ENCODE assay signal across 9 mouse cellular contexts in the genomic region with DNA sequence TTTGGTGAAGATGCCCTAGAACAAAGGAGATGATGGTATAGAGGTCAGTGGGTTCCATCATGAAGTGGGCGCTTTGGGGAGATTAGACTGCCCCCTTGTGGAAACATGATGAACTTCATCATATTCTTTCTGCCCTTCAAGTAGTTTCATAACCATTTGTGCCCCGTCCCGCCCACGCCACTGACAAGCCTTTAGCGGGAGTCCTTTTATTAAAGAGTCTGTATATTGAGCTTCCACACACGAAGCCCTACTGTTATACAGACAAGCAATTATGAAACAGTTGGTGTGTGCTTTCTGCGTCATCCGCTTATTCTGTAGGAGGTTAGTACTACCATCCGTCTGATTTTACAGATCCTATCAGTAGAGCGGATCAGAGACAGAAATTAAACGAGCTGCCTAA. TPM values are rescaled to one million over a fixed set of nuclear protein-coding genes. Genes with fewer than 3 reads are reported as not detected.
DNase-seq lines count a peak whose midpoint lies in the region; ATAC-seq and TF ChIP-seq lines count a peak whose summit lies in the region.
"Had no signal": no experiment of that assay in that cellular context is flagged by ENCODE, and none has a peak within 500 bp of the region (broad histone marks: within the 10 kb centered on the region; RNA-seq: fewer than 3 reads in every experiment).

No protein-coding gene starts in this region.

- TF ChIP-seq CTCF in lung, adult 2 months (IDR thresholded peaks at IDR 0.05; ENCODE audit: insufficient read depth, low read length): peak; percentile 47
- peak; percentile 76 for TF ChIP-seq CTCF in stomach, postnatal 0 days (IDR thresholded peaks at IDR 0.05; ENCODE audit: low read depth)

- peak; percentile 50 for ATAC-seq in inflammation-experienced regulatory T-cells, adult 6 months
- 0 out of 2 replicates have a peak, but pooled peaks have one; percentile 28 for ATAC-seq in stomach, postnatal 0 days (ENCODE audit: low FRiP score, low TSS enrichment)

- H3K4me2 ChIP-seq in stomach, postnatal 0 days (replicated peaks; ENCODE audit: low read depth): no peak overlapping the region
- H3K4me2 ChIP-seq: midbrain, embryonic 12.5 days had no signal

- no peak overlapping the region for H3K9ac ChIP-seq in stomach, postnatal 0 days (ENCODE audit: low read length)
- H3K9ac ChIP-seq: midbrain, embryonic 12.5 days had no signal

- H3K4me1 ChIP-seq in embryonic facial prominence, embryonic 10.5 days: peaks cover 15% of the 10 kb centered on the region
- no peaks in the 10 kb centered on the region for H3K4me1 ChIP-seq in lung, adult 2 months (ENCODE audit: control insufficient read depth, insufficient read depth, low read length)
- H3K4me1 ChIP-seq in stomach, postnatal 0 days (replicated peaks; ENCODE audit: control insufficient read depth, insufficient read depth): no peaks in the 10 kb centered on the region

- no peak for TF ChIP-seq EP300 in stomach, postnatal 0 days (optimal IDR thresholded peaks at IDR 0.05)

- no peaks in the 10 kb centered on the region for H3K36me3 ChIP-seq in embryonic facial prominence, embryonic 10.5 days (replicated peaks)
- H3K36me3 ChIP-seq in stomach, postnatal 0 days (ENCODE audit: control insufficient read depth, insufficient read depth, low read length): no peaks in the 10 kb centered on the region
- H3K36me3 ChIP-seq: midbrain, embryonic 12.5 days had no signal

- peaks cover 2% of the 10 kb centered on the region; the same call in 1 of the 2 replicates for H3K9me3 ChIP-seq in embryonic facial prominence, embryonic 10.5 days
- no peaks in the 10 kb centered on the region for H3K9me3 ChIP-seq in stomach, postnatal 0 days (ENCODE audit: control insufficient read depth, low read length)

- H3K27ac ChIP-seq in embryonic facial prominence, embryonic 10.5 days (replicated peaks): no peak overlapping the region
- H3K27ac ChIP-seq in stomach, postnatal 0 days (replicated peaks): no peak overlapping the region
- H3K27ac ChIP-seq: midbrain, embryonic 12.5 days had no signal

- H3K4me3 ChIP-seq in embryonic facial prominence, embryonic 10.5 days: no peak overlapping the region
- H3K4me3 ChIP-seq in lung, adult 2 months (replicated peaks; ENCODE audit: extremely low read depth, low read depth, low read length): no peak overlapping the region
- H3K4me3 ChIP-seq in stomach, postnatal 0 days (ENCODE audit: low read depth, low read length): no peak overlapping the region
- H3K4me3 ChIP-seq: midbrain, embryonic 12.5 days had no signal

- H3K27me3 ChIP-seq in embryonic facial prominence, embryonic 10.5 days (replicated peaks; ENCODE audit: low read depth, poor library complexity, severe bottlenecking): peaks cover 16% of the 10 kb centered on the region; the same call in 1 of the 2 replicates
- H3K27me3 ChIP-seq in stomach, postnatal 0 days (ENCODE audit: control insufficient read depth, insufficient read depth, low read length): no peaks in the 10 kb centered on the region

- WGBS in embryonic facial prominence, embryonic 10.5 days: 45% methylated on average over 11 of the region's 11 CpGs
- WGBS in lung, adult 2 months: 28% methylated on average over 11 of the region's 11 CpGs
- WGBS in stomach, postnatal 0 days: 31% methylated on average over 11 of the region's 11 CpGs

- TF ChIP-seq POLR2A in lung, adult 2 months (IDR thresholded peaks at IDR 0.05; ENCODE audit: borderline replicate concordance, extremely low read depth, low read depth, low read length): no peak

- peak; percentile 39 to 70 for DNase-seq in frontal cortex, adult 2 months (ENCODE audit: extremely low spot score in 1 of 2, low spot score in 1 of 2)
- no peak for DNase-seq in frontal cortex, postnatal 10 days (ENCODE audit: low spot score in 2 of 2)
- DNase-seq in 3T3-L1 (ENCODE audit: low read depth, low spot score): peak; percentile 58
- peak; percentile 48 for DNase-seq in adrenal gland, adult 2 months
- DNase-seq in embryonic facial prominence, embryonic 10.5 days (ENCODE audit: low spot score): peak; percentile 28
- peak; percentile 36 for DNase-seq in lung, adult 2 months
- no peak for DNase-seq in stomach, postnatal 0 days (ENCODE audit: low spot score)

RNA-seq across cellular contexts. Expression of a gene that starts 32.2 kb away (rescaled TPM):
- polyA plus RNA-seq in frontal cortex, adult 2 months (2012; rRNA removed): 9.7 and 10.1 TPM in 2 replicates
- total RNA-seq in adrenal gland, adult 2 months (2021): under 1 TPM; 0.26 to 0.31 TPM
- 0.53 and 0.73 TPM in 2 replicates for polyA plus RNA-seq in adrenal gland, adult 2 months (2012; rRNA removed)
- 0.11 and 0.17 TPM in 2 replicates for polyA plus RNA-seq in embryonic facial prominence, embryonic 10.5 days (2016; fragmentation: Nextera tagmentation; extraction: Ambion mirVana)
- 10 to 100 TPM in 1 of 3 experiments, 1 to 10 TPM in 2; 3.4 to 20.9 (median 3.6) TPM for polyA plus RNA-seq in inflammation-experienced regulatory T-cells, adult 6 months (2017; shearing (Covaris generic))
- 1.9 and 3.0 TPM in 2 replicates for polyA plus RNA-seq in lung, adult 2 months (2012; rRNA removed)
- 0.05 and 0.10 TPM in 2 replicates for polyA plus RNA-seq in stomach, postnatal 0 days (2015; fragmentation: Nextera tagmentation; extraction: Ambion mirVana)

RNA-seq across cellular contexts. Expression of a gene that starts 32.5 kb away (rescaled TPM):
- 11.2 and 14.0 TPM in 2 replicates for polyA plus RNA-seq in frontal cortex, adult 2 months (2012; rRNA removed)
- 10 to 100 TPM in 1 of 2 experiments, 1 to 10 TPM in 1; 7.4 to 12.7 TPM for total RNA-seq in adrenal gland, adult 2 months (2021)
- 14.8 and 16.0 TPM in 2 replicates for polyA plus RNA-seq in adrenal gland, adult 2 months (2012; rRNA removed)
- polyA plus RNA-seq in embryonic facial prominence, embryonic 10.5 days (2016; fragmentation: Nextera tagmentation; extraction: Ambion mirVana): 9.7 and 10.0 TPM in 2 replicates
- polyA plus RNA-seq in inflammation-experienced regulatory T-cells, adult 6 months (2017; shearing (Covaris generic)): 10 to 100 TPM; 22.8 to 30.5 (median 25.3) TPM
- polyA plus RNA-seq in lung, adult 2 months (2012; rRNA removed): 15.7 and 18.1 TPM in 2 replicates
- 7.5 and 8.6 TPM in 2 replicates for polyA plus RNA-seq in stomach, postnatal 0 days (2015; fragmentation: Nextera tagmentation; extraction: Ambion mirVana)

RNA-seq across cellular contexts. Expression of a gene that starts 41.6 kb away (rescaled TPM):
- polyA plus RNA-seq in frontal cortex, adult 2 months (2012; rRNA removed): 60.2 and 66.3 TPM in 2 replicates
- total RNA-seq in adrenal gland, adult 2 months (2021): 100 to 1,000 TPM; 130 to 154 TPM
- 197 and 276 TPM in 2 replicates for polyA plus RNA-seq in adrenal gland, adult 2 months (2012; rRNA removed)
- polyA plus RNA-seq in embryonic facial prominence, embryonic 10.5 days (2016; fragmentation: Nextera tagmentation; extraction: Ambion mirVana): 86.6 and 89.9 TPM in 2 replicates
- polyA plus RNA-seq in inflammation-experienced regulatory T-cells, adult 6 months (2017; shearing (Covaris generic)): 10 to 100 TPM; 61.1 to 66.7 (median 63.2) TPM
- polyA plus RNA-seq in lung, adult 2 months (2012; rRNA removed): 64.8 and 80.5 TPM in 2 replicates
- polyA plus RNA-seq in stomach, postnatal 0 days (2015; fragmentation: Nextera tagmentation; extraction: Ambion mirVana): 56.3 and 60.8 TPM in 2 replicates

RNA-seq across cellular contexts. Expression of a gene that starts 41.8 kb away (rescaled TPM):
- 0.82 TPM in 2 replicates for polyA plus RNA-seq in frontal cortex, adult 2 months (2012; rRNA removed)
- 1 to 10 TPM in 1 of 2 experiments, under 1 TPM in 1; 0.98 to 1.1 TPM for total RNA-seq in adrenal gland, adult 2 months (2021)
- 0.47 and 0.50 TPM in 2 replicates for polyA plus RNA-seq in adrenal gland, adult 2 months (2012; rRNA removed)
- 1.2 TPM in 2 replicates for polyA plus RNA-seq in embryonic facial prominence, embryonic 10.5 days (2016; fragmentation: Nextera tagmentation; extraction: Ambion mirVana)
- polyA plus RNA-seq in inflammation-experienced regulatory T-cells, adult 6 months (2017; shearing (Covaris generic)): not detected
- 3.7 and 4.3 TPM in 2 replicates for polyA plus RNA-seq in lung, adult 2 months (2012; rRNA removed)
- 0.36 and 0.45 TPM in 2 replicates for polyA plus RNA-seq in stomach, postnatal 0 days (2015; fragmentation: Nextera tagmentation; extraction: Ambion mirVana)

RNA-seq across cellular contexts. Expression of a gene that starts 53.2 kb away (rescaled TPM):
- polyA plus RNA-seq in frontal cortex, adult 2 months (2012; rRNA removed): 6.1 and 6.3 TPM in 2 replicates
- 10 to 100 TPM; 13.3 to 25.0 TPM for total RNA-seq in adrenal gland, adult 2 months (2021)
- polyA plus RNA-seq in adrenal gland, adult 2 months (2012; rRNA removed): 27.6 and 28.6 TPM in 2 replicates
- polyA plus RNA-seq in embryonic facial prominence, embryonic 10.5 days (2016; fragmentation: Nextera tagmentation; extraction: Ambion mirVana): 43.5 and 43.8 TPM in 2 replicates
- polyA plus RNA-seq in inflammation-experienced regulatory T-cells, adult 6 months (2017; shearing (Covaris generic)): 1 to 10 TPM; 6.2 to 8.8 (median 6.5) TPM
- 16.2 and 20.2 TPM in 2 replicates for polyA plus RNA-seq in lung, adult 2 months (2012; rRNA removed)
- 11.8 and 12.5 TPM in 2 replicates for polyA plus RNA-seq in stomach, postnatal 0 days (2015; fragmentation: Nextera tagmentation; extraction: Ambion mirVana)

Comparison
In these comparisons a context has a peak if more than half of its experiments do, and no peak if none do; other contexts are left out.
1. DNase-seq: peak in frontal cortex, adult 2 months (2 of 2), 3T3-L1 (single experiment), adrenal gland, adult 2 months (single experiment), embryonic facial prominence, embryonic 10.5 days (single experiment) and lung, adult 2 months (single experiment); none in frontal cortex, postnatal 10 days (0 of 2) and stomach, postnatal 0 days (single experiment).